Mouse (Mus musculus): ENCODE data around the gene Ttc27. TPM values are rescaled to one million over a fixed set of nuclear protein-coding genes. Genes with fewer than 3 reads are reported as not detected.

Ttc27 gene
- total RNA-seq, 1 experiment from 2014 or later = 66.6 TPM

DNA sequence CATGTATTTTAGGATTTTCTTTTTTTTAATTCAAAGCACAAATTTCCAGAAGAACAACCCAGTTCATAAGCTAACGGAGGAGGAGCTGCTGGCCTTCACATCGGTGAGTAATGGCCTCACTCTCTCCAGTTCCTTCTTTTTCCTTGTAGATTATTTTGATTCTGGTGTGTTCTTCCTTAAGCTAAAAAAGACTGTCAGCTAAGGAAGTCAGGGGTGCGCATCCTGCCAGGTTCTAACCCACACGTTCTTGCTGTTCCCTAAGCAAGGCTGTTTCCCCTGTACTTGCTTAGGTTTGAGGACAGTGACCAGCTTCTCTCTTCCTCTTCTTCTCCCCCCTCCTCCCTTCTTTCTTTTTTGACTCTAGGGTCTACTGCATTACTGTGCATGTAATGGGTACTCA, 33.5 kb downstream of the Ttc27 start:
- ATAC-seq (replicated peaks; ENCODE audit: low read depth, poor library complexity, severe bottlenecking) = no peak

DNA sequence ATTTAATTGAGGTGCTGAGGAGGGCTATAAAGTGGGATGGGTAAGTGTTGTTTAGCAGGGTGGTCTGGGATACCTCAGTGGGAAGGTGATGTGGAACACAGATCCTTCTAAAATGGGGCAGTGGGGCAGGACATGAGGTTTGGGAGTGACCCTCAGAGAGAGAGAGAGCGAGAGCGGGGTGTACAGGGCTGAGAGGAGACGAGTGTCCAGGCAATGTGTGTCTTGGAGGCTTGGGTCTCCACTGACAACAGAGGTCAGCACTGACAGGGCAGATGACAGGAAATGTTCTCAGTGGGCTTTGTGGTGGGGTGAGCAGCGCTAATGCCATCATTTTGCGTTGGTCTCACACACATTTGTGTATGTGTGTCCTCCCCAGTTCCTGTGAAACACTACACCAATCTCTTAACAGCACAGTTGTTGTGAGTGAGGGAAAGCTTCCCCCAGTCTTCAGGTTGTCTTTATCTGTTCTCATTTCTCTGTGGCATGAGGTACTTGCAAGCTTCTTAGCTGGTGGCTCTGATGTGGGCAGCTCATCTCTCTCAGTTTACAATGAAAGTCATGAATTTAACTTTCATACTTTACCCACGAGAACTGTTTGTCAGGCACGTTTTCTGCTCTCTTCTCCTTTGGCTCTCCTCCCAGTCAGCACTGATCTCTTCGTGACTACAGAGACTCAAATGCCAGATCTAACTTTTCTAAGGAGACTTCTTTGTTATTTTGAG, 35.5 kb downstream of the Ttc27 start:
- no peak for ATAC-seq (replicated peaks; ENCODE audit: low read depth, poor library complexity, severe bottlenecking)

- no peak for ATAC-seq (replicated peaks; ENCODE audit: low read depth, poor library complexity, severe bottlenecking)
Observed at GRCm38 (mm10) chr17:74753628-74754104, 36.1 kb downstream of the Ttc27 start.

DNA sequence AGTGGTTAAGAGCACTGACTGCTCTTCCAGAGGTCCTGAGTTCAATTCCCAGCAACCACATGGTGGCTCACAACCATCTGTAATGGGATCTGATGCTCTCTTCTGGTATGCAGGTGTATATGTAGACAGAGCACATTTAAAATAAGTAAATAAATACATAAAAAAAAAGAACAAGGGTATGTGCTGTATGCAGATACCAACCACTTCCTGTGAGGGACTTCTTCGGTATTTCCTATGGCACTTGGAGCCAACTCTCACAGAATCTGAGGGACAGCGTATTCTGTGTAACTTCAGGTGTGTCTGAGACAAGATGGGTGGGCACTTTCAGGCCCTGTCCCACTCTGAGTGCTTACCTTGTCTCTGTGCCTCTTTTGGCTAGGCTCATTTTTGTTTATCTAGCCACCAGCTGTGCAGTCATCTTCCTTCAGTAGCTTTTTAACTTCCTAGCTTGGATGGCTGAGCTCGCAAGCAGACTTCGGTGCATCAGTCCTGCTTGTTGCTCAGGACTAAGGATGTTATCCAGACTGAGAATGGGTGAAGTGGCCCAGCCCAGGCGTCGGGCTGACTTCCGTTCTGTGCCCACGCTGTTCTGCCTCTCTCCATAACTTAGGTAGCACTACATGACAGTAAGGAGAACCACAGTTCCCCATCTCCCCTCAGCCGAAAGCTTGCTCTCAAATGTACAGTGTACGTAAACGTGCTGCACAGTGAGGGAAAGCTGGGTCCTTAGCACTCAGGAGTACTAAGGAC, 37.0 kb downstream of the Ttc27 start:
- ATAC-seq (replicated peaks; ENCODE audit: low read depth, poor library complexity, severe bottlenecking) = no peak

DNA sequence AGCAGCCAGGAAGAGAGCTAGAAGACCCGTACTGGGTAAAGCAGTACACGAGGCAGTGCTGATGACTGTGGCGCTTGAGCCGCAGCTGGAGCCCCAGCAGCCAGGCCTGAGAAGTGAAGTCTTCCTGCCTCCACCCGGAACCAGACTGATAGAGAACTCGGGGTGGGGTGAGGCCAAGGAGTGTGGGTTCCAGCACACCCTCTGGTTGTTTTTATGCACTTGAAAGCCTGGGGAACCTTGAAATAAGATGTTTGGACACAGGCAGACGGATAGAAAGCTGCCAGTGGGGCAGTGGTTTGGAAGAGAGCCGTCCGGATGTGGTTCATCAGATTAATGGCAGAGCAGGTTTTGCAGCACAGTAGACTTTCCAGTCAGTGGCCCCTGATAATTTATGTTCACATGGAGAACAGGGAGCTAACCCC, 51.9 kb downstream of the Ttc27 start:
- ATAC-seq (replicated peaks; ENCODE audit: low read depth, poor library complexity, severe bottlenecking) = peak; percentile 89

DNA sequence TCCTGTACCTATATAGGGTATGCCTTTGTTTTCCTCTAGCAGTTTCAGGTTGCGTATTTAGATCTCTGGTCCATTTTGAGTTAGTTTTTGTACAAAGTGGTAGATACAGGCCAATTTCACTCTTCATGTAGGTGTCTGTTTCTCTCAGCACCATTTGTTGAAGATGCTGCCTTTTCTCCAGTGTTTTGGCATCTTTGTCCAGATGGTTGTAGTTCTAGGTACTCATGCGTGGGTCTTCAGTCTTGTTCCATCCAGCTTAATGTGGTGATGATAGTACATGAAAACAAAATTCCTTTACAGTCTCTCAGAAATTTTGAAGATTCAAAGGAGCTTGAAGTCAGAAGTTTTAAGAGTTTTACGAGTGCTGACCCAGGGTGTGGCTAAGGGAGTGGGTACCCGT, 54.8 kb downstream of the Ttc27 start:
- ATAC-seq (replicated peaks; ENCODE audit: low read depth, poor library complexity, severe bottlenecking) = no peak

DNA sequence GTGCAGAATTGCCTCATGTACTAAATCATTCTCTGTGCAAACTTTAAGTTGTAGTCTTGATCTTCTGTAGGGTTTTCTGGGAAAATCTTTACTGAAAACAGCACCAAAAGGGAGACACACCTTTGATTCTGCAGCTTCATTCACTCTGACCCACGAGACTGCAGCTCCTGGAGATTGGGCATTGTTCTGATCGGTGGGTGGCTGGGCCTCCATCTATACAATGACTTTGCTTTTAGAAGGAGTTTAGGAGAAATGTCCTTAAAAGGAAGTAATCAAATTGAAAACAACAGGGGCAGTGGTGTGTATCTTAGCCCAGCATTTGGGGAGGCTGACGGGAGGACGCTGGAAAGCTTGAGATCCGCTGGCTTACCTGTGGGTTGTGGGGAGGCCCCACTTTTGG, 56.0 kb downstream of the Ttc27 start:
- no peak for ATAC-seq (replicated peaks; ENCODE audit: low read depth, poor library complexity, severe bottlenecking)

DNA sequence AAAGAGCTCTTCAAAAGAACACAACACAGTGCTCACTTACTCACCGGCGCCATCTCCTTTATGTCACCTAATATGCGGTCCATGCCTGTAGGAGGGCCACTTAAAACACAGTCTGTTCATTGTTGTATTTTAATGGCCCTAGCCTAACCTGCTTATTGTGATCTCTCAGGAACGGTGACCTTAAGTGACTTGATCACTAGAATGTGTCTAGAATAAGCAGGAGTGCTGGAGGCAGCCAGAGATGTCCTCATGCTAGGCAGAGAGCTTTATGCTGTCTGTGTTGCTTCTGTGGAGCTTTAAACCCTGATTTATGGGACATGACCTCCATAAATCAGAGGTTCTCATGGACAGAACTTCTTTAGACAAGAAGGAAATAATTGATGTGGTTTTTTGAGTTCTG, 62.6 kb downstream of the Ttc27 start:
- ATAC-seq (replicated peaks; ENCODE audit: low read depth, poor library complexity, severe bottlenecking) = no peak

GRCm38 (mm10) chr17:74780627-74781026, 63.1 kb downstream of the Ttc27 start:
- ATAC-seq (replicated peaks; ENCODE audit: low read depth, poor library complexity, severe bottlenecking) = no peak

- no peak for ATAC-seq (replicated peaks; ENCODE audit: low read depth, poor library complexity, severe bottlenecking)
Observed at GRCm38 (mm10) chr17:74781911-74782310, 64.4 kb downstream of the Ttc27 start.

DNA sequence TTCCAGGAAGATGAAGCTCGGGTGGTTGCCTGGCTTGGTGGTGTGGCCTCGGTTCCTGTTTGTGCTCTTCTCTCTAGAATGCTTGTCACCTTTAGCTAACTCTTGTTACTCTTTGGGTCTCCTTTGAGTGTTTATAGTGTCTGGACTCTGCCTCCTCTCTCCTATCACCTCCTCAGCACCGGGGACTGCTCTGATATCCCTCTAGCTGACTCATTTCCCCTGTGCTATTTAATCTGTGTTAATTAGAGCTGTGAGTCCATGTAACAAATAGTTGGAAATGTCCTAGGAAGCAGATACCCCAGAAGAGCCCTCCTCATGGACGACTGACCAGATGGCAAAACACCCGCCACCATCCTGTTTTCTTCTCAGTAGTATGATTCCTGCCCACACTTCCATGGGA, 68.1 kb downstream of the Ttc27 start:
- no peak; the same call in 1 of the 2 replicates for ATAC-seq (replicated peaks; ENCODE audit: low read depth, poor library complexity, severe bottlenecking)

- ATAC-seq (replicated peaks; ENCODE audit: low read depth, poor library complexity, severe bottlenecking) = no peak
Observed at GRCm38 (mm10) chr17:74786198-74786734, 68.7 kb downstream of the Ttc27 start.

DNA sequence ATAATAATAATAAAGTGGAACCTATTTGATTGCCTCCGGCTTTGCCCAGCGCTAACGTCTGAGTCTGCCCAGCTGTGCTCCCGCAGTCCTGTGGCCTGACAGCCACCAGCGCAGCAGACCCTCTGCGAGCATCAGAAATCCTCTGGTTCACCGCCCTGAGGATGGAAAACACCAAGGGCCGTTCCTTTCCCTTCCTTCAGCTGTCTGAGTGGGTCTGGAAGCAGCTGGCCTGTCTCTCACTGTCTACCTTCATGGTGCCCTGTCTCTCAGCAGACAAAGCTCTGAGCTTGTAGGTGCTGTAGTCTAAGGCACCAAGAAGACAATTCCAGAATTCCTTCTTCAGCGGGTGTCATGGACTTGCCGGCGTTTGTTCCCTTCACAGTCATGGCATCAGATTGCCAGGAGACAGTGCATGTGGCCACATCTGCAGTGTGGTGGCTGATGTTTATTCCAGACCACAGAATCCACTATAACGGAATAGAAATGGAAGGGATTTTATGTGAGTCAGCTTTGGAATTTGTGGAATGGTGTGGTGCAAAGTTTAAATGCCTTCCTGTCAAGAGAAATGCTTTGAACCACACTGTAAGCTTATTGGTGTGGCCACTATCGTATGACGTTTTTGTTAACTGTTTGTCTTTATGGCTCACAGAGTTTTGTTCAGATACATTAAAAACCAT, 78.6 kb downstream of the Ttc27 start:
- no peak for ATAC-seq (replicated peaks; ENCODE audit: low read depth, poor library complexity, severe bottlenecking)

DNA sequence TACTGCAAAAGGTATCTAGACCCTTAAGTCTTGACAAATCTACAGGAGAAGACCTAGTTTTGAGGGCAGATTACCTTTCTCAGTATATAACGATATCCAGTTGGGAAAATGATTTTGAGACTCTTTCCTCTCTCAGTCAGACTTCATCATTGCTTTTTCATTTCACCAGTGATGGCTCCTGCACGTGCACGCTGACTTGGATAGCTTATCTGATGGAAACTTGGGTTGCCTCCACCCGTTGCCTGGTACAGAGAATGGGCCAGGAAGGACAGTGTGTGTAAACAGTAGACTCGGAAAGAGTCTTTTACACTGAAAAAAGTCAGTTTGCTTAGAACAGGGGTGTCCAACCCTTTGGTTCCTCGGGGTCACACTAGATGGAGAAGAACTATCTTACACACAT, 82.3 kb downstream of the Ttc27 start:
- ATAC-seq (replicated peaks; ENCODE audit: low read depth, poor library complexity, severe bottlenecking) = no peak

- peak; percentile 75 for ATAC-seq (replicated peaks; ENCODE audit: low read depth, poor library complexity, severe bottlenecking)
Observed at GRCm38 (mm10) chr17:74802765-74803164, 85.2 kb downstream of the Ttc27 start.

- peak; percentile 27 for ATAC-seq (replicated peaks; ENCODE audit: low read depth, poor library complexity, severe bottlenecking)
Observed at GRCm38 (mm10) chr17:74803835-74804234, 86.3 kb downstream of the Ttc27 start.

DNA sequence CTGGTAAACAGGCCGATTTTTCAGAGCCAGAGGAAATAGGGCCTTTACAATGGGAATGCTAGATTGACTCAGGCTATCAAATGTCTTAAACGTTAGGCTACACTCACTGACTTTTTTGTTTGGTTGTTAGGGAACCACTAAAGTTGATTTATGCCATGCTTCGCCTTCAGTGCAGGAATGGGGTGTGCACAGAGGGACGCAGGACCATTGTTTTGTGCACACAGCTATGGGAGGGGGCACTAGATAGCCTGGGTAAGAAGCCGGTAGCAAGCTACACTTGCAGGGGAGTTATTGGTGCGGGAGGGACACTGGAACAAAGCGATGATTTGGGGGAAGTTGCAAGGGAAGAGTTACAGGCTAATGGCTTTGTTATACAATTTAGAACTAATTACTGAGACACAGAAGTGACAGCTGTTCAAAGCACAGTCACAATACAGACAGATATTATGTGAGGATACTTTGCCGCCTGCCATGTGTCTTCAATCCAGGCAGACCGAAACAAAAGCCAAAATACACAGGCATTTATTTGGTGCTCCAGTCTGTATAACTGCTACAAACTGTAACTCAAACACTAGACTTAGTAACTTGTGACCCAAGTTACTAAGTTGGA, 86.9 kb downstream of the Ttc27 start:
- ATAC-seq (replicated peaks; ENCODE audit: low read depth, poor library complexity, severe bottlenecking) = no peak

- peak; percentile 49 for ATAC-seq (replicated peaks; ENCODE audit: low read depth, poor library complexity, severe bottlenecking)
Observed at GRCm38 (mm10) chr17:74807509-74808248, 90.1 kb downstream of the Ttc27 start.

DNA sequence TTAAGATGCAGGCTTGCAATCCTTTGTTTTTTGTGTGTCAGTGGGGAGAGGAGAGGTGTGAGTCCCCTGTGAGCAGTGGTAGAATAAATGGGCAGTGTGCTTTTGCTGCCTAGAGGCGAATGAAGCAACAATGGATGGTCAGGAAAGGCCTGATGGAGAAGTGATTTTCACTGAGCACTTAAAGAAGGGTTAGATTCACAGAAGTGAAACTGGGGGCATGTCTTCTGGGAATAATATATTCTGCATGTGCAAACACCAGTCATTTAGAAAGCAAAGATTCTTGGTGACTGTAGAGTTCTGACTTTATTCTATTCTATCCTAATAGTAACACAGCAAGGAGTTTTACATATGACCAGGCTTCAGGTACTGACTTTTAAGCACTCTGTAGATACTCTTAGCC, 90.8 kb downstream of the Ttc27 start:
- peak; percentile 31; the same call in 1 of the 2 replicates for ATAC-seq (replicated peaks; ENCODE audit: low read depth, poor library complexity, severe bottlenecking)

DNA sequence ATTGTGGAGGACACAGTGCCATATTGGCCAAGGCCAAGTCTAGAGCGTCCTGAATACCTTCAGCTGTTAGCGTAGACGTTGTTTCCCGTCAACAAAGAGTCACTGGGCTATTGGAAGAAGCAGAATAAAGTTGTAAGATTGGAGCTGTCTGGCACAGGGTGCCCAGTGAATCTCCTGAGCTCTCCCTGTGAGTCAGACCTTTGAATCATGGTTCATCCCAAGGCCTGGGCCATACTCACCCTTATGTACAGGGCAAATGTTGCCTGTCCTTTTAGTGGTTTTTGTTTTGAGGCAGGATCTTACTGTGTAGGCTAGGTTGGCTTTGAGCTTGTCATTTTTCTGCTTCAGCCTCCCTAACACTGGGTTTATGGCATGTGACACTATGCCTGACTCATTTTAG, 91.4 kb downstream of the Ttc27 start:
- ATAC-seq (replicated peaks; ENCODE audit: low read depth, poor library complexity, severe bottlenecking) = no peak
